Comparison of ENCODE assay signal across 8 mouse cellular contexts in genomic region chr7:4964272-4964671, GRCm38 (mm10). TPM values are rescaled to one million over a fixed set of nuclear protein-coding genes. Genes with fewer than 3 reads are reported as not detected.
DNase-seq lines count a peak whose midpoint lies in the region; ATAC-seq lines count a peak whose summit lies in the region.

TSS of gene Sbk2 (minus strand) at chr7:4964406.

- no peak within 1 kb of the TSS for H3K4me3 ChIP-seq in forebrain, embryonic 15.5 days
- H3K4me3 ChIP-seq in liver, embryonic 16.5 days (ENCODE audit: low read depth, low read length) = no peak within 1 kb of the TSS
- no peak within 1 kb of the TSS for H3K4me3 ChIP-seq in neural tube, embryonic 14.5 days (ENCODE audit: low read depth, low read length)

- no peak within 1 kb of the TSS for H3K9ac ChIP-seq in forebrain, embryonic 15.5 days (replicated peaks)
- H3K9ac ChIP-seq in liver, embryonic 16.5 days (ENCODE audit: low read depth, low read length) = no peak within 1 kb of the TSS
- H3K9ac ChIP-seq in neural tube, embryonic 14.5 days (replicated peaks; ENCODE audit: low read depth, low read length) = no peak within 1 kb of the TSS

- no peaks in the 10 kb centered on the region for H3K9me3 ChIP-seq in forebrain, embryonic 15.5 days
- H3K9me3 ChIP-seq in liver, embryonic 16.5 days (replicated peaks; ENCODE audit: control insufficient read depth, low read length) = no peaks in the 10 kb centered on the region
- H3K9me3 ChIP-seq in neural tube, embryonic 14.5 days (ENCODE audit: control insufficient read depth, low read length) = no peaks in the 10 kb centered on the region

- intact Hi-C loops in heart, postnatal 14 days (cut with DNase I) = loop anchor here (1.0 kb wide), 1 partner anchor 21 kb away; no protein-coding TSS in a partner anchor

- H3K27me3 ChIP-seq in forebrain, embryonic 15.5 days = no peaks in the 10 kb centered on the region
- no peaks in the 10 kb centered on the region for H3K27me3 ChIP-seq in liver, embryonic 16.5 days (ENCODE audit: control insufficient read depth, insufficient read depth, low read depth, low read length)
- no peaks in the 10 kb centered on the region for H3K27me3 ChIP-seq in neural tube, embryonic 14.5 days (ENCODE audit: control insufficient read depth, insufficient read depth, low read length)

- ATAC-seq in forebrain, embryonic 15.5 days (replicated peaks) = peak; percentile 60; the same call in 1 of the 2 replicates
- peak; percentile 80 for ATAC-seq in liver, embryonic 16.5 days (ENCODE audit: low read depth)
- ATAC-seq in neural tube, embryonic 14.5 days (ENCODE audit: low read depth) = peak; percentile 76; the same call in 1 of the 2 replicates

- no peaks in the 10 kb centered on the region for H3K4me1 ChIP-seq in forebrain, embryonic 15.5 days
- no peaks in the 10 kb centered on the region for H3K4me1 ChIP-seq in liver, embryonic 16.5 days (ENCODE audit: control insufficient read depth, low read depth, low read length)
- H3K4me1 ChIP-seq in neural tube, embryonic 14.5 days (ENCODE audit: control insufficient read depth, insufficient read depth, low read length) = no peaks in the 10 kb centered on the region

- peak; percentile 83 to 90 for DNase-seq in CD8-positive naive resting alpha-beta T cell, adult 2 months (ENCODE audit: low read depth in 2 of 2, low spot score in 2 of 2)
- DNase-seq in c-Kit-positive CD71-negative TER-119-negative erythroid progenitor cells, embryonic 14.5 days (ENCODE audit: low read depth) = peak; percentile 64
- DNase-seq in heart, postnatal 14 days = peak; percentile 83 to 91
- DNase-seq in layer of hippocampus, adult 11-12 months (ENCODE audit: low spot score) = peak; percentile 78
- peak; percentile 19 for DNase-seq in telencephalon, adult 2 months (ENCODE audit: low read depth, low spot score)

- H3K36me3 ChIP-seq in forebrain, embryonic 15.5 days = no peaks in the 10 kb centered on the region
- H3K36me3 ChIP-seq in liver, embryonic 16.5 days (ENCODE audit: control insufficient read depth, insufficient read depth) = no peaks in the 10 kb centered on the region
- H3K36me3 ChIP-seq in neural tube, embryonic 14.5 days (ENCODE audit: control insufficient read depth, insufficient read depth, low read length) = no peaks in the 10 kb centered on the region

- no peak within 1 kb of the TSS for H3K27ac ChIP-seq in forebrain, embryonic 15.5 days (replicated peaks)
- no peak within 1 kb of the TSS for H3K27ac ChIP-seq in liver, embryonic 16.5 days (ENCODE audit: low read length)
- H3K27ac ChIP-seq in neural tube, embryonic 14.5 days (ENCODE audit: low read depth, low read length) = no peak within 1 kb of the TSS

- no peak within 1 kb of the TSS for H3K4me2 ChIP-seq in forebrain, embryonic 15.5 days (replicated peaks)
- H3K4me2 ChIP-seq in liver, embryonic 16.5 days (ENCODE audit: low read depth, low read length) = no peak within 1 kb of the TSS; the same call in 1 of the 2 replicates
- H3K4me2 ChIP-seq in neural tube, embryonic 14.5 days (ENCODE audit: low read depth, low read length) = no peak within 1 kb of the TSS

- 5% methylated on average over 10 of the region's 10 CpGs for WGBS in forebrain, embryonic 15.5 days
- 4% methylated on average over 10 of the region's 10 CpGs for WGBS in liver, embryonic 16.5 days (ENCODE audit: insufficient replicate concordance)
- 6% methylated on average over 10 of the region's 10 CpGs for WGBS in neural tube, embryonic 14.5 days

RNA-seq across cellular contexts. Expression of gene Sbk2, which starts in this region (rescaled TPM):
- not detected in 2 replicates for polyA plus RNA-seq in forebrain, embryonic 15.5 days (2015; fragmentation: Nextera tagmentation; extraction: Ambion mirVana)
- 10 to 100 TPM in 1 of 2 experiments, 1 to 10 TPM in 1; 4.2 to 11.6 TPM for total RNA-seq in heart, postnatal 14 days (2021)
- polyA plus RNA-seq in liver, embryonic 16.5 days (2015; fragmentation: Nextera tagmentation; extraction: Ambion mirVana) = not detected in 2 replicates
- not detected in 2 replicates for polyA plus RNA-seq in neural tube, embryonic 14.5 days (2014; fragmentation: Nextera tagmentation; extraction: Ambion mirVana)

Comparison
In these comparisons a context has a peak if more than half of its experiments do, and no peak if none do; other contexts are left out.
1. Peak in ATAC-seq in forebrain, embryonic 15.5 days; RNA of the gene not detected or under 1 TPM.
2. Peak in ATAC-seq in liver, embryonic 16.5 days; RNA of the gene not detected or under 1 TPM.
3. Peak in ATAC-seq in neural tube, embryonic 14.5 days; RNA of the gene not detected or under 1 TPM.
4. DNase-seq: peak in every context shown above with its lines; median percentile 87 in heart, postnatal 14 days; 86 in CD8-positive naive resting alpha-beta T cell, adult 2 months; 78 in layer of hippocampus, adult 11-12 months; 64 in c-Kit-positive CD71-negative TER-119-negative erythroid progenitor cells, embryonic 14.5 days; 19 in telencephalon, adult 2 months.